Mouse (Mus musculus) heart, adult 2 months (tissue): ENCODE data around the gene Bdnf. TPM values are rescaled to one million over a fixed set of nuclear protein-coding genes. Genes with fewer than 3 reads are reported as not detected.

Experiments
- DNase-seq, 2 experiments: peaks; one replicate each; pipeline ENCODE4 v3.0.0; 2021
- H3K27ac ChIP-seq: fragments of 200-600 bp; 2 replicates; pipeline ENCODE4 v1.8.1; 2022
- H3K27me3 ChIP-seq: fragments of 200-500 bp; 2 replicates; pipeline ENCODE4 v1.6.1; 2012; ENCODE audit warnings: mild to moderate bottlenecking, low read length, inconsistent platforms, mixed read lengths; ENCODE audit not compliant: control insufficient read depth, insufficient read depth
- H3K36me3 ChIP-seq: fragments of 200-500 bp; 2 replicates; pipeline ENCODE4 v1.6.1; 2012; ENCODE audit warnings: low read length, inconsistent platforms; ENCODE audit not compliant: control insufficient read depth, insufficient read depth
- H3K4me1 ChIP-seq: fragments of 200-500 bp; 2 replicates; pipeline ENCODE4 v1.6.1; 2011; ENCODE audit warnings: low read length; ENCODE audit not compliant: control insufficient read depth, insufficient read depth
- H3K4me3 ChIP-seq: fragments of 200-600 bp; 2 replicates; pipeline ENCODE4 v1.8.1; 2022
- H3K79me2 ChIP-seq: fragments of 200-500 bp; replicated peaks from 2 replicates; pipeline ENCODE4 v1.6.1; 2012; ENCODE audit warnings: mild to moderate bottlenecking, inconsistent platforms, low read length, moderate library complexity, mixed read lengths; ENCODE audit not compliant: control insufficient read depth, insufficient read depth
- H3K9ac ChIP-seq: fragments of 200-500 bp; 2 replicates; pipeline ENCODE4 v1.6.1; 2012; ENCODE audit warnings: low read depth, mild to moderate bottlenecking, control low read depth, inconsistent platforms, low read length, mixed read lengths
- CTCF ChIP-seq: fragments of 200-600 bp; IDR thresholded peaks from 2 replicates; pipeline ENCODE4 v1.8.1; 2022; ENCODE audit warnings: antibody characterized with exemption, mild to moderate bottlenecking, moderate library complexity
- EP300 ChIP-seq: fragments of 200-500 bp; IDR thresholded peaks from 2 replicates; pipeline ENCODE4 v1.6.1; 2011; ENCODE audit warnings: low read depth, low read length, control low read depth; ENCODE audit not compliant: insufficient read depth
- POLR2A ChIP-seq: fragments of 200-500 bp; IDR thresholded peaks from 2 replicates; pipeline ENCODE4 v1.6.1; 2011; ENCODE audit warnings: mild to moderate bottlenecking, low read depth, low read length, control low read depth; ENCODE audit not compliant: insufficient read depth
- WGBS: fragments of 180-500 bp; shearing (Covaris S2); methylation state at CpG from one replicate; pipeline ENCODE4 v1.1.7; 2018; 5-methylcytosine and 5-hydroxymethylcytosine counted together
- intact Hi-C: fragments of 180-260 bp; cut with DNase I; formaldehyde crosslinking; loops from one replicate; pipeline ENCODE4 v1.15.1; 2025
- long read RNA-seq: library from polyadenylated mRNA; stranded (forward); transcript quantifications from one replicate; pipeline ENCODE4 v2.0.0, GENCODE M21; 2021
- polyA plus RNA-seq: library from polyadenylated mRNA; depleted of rRNA; stranded (reverse); fragments of >200 nt; gene quantifications from 2 replicates; pipeline ENCODE4 v1.2.3, GENCODE M21; 2012; rRNA removed
- total RNA-seq, 2 experiments: library from RNA; stranded (reverse); gene quantifications; 2 replicates each; pipeline ENCODE4 v1.2.3; 2021

Bdnf gene
- 1 to 10 TPM; 3.0 to 7.4 TPM for total RNA-seq
- polyA plus RNA-seq: 1.4 and 1.5 TPM in 2 replicates
- long read RNA-seq: 0 reads

GRCm38 (mm10) chr2:109674532-109674931 is at the start of gene Bdnf:
Gene Bdnf (plus strand): TSS chr2:109674700.
- Histone ChIP-seq H3K4me1 (no peaks in the 10 kb centered on the region), H3K27me3 (peaks cover 12% of the 10 kb centered on the region), H3K9ac (no peak within 1 kb of the TSS), H3K4me3 (no peak within 1 kb of the TSS), H3K36me3 (no peaks in the 10 kb centered on the region), H3K27ac (no peak within 1 kb of the TSS), H3K79me2 (no peaks in the 10 kb centered on the region)
- intact Hi-C loops: no loop called here
- TF ChIP-seq CTCF (no peak), EP300 (no peak), POLR2A (no peak)
- no peak for DNase-seq
- 4% methylated on average over 15 of the region's 15 CpGs for WGBS

DNA sequence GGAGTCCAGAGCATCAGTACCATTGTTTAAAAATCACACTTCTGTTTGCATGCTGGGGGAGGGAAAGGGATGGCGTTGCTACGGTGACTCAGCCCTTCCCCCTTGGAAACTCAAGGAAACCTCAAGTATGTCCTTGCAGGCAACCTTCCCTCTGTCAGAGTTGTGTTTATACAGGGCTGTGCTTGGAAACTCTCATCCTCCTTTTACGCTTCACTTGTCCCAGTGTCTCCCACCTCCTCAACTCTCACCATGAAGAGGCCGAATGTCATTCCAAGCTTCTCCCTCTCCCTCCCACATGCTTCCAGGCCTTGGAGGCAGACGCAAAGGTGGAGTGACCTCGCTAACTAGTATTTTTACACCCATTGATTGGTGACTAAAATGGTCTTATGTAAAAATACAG is 47.6 kb upstream of the Bdnf start:
- Histone ChIP-seq H3K27ac (no peak overlapping the region), H3K4me3 (no peak overlapping the region), H3K9ac (no peak overlapping the region), H3K27me3 (no peaks in the 10 kb centered on the region), H3K4me1 (no peaks in the 10 kb centered on the region), H3K79me2 (no peaks in the 10 kb centered on the region), H3K36me3 (no peaks in the 10 kb centered on the region)
- DNase-seq: no peak
- intact Hi-C loops: no loop called here
- 69% methylated on average over 6 of the region's 6 CpGs for WGBS
- TF ChIP-seq CTCF: no peak
- TF ChIP-seq POLR2A: no peak
- no peak for TF ChIP-seq EP300

GRCm38 (mm10) chr2:109673509-109674455 is 718 bp upstream of the Bdnf start:
- 2% methylated on average over 48 of the region's 48 CpGs for WGBS
- Histone ChIP-seq H3K4me3 (no peak overlapping the region), H3K36me3 (no peaks in the 10 kb centered on the region), H3K9ac (no peak overlapping the region), H3K4me1 (no peaks in the 10 kb centered on the region), H3K27me3 (peaks cover 12% of the 10 kb centered on the region), H3K27ac (no peak overlapping the region), H3K79me2 (no peaks in the 10 kb centered on the region)
- intact Hi-C loops: no loop called here
- no peak for DNase-seq
- TF ChIP-seq CTCF (no peak), POLR2A (no peak), EP300 (no peak)

GRCm38 (mm10) chr2:109675051-109675450 is 551 bp downstream of the Bdnf start:
- Histone ChIP-seq H3K4me3 (no peak overlapping the region), H3K27ac (no peak overlapping the region), H3K79me2 (no peaks in the 10 kb centered on the region), H3K27me3 (peaks cover 12% of the 10 kb centered on the region), H3K9ac (no peak overlapping the region), H3K36me3 (no peaks in the 10 kb centered on the region), H3K4me1 (no peaks in the 10 kb centered on the region)
- no peak for TF ChIP-seq POLR2A
- TF ChIP-seq CTCF: no peak
- WGBS: 14% methylated on average over 11 of the region's 11 CpGs
- DNase-seq: no peak
- intact Hi-C loops: no loop called here

- Histone ChIP-seq H3K4me3 (no peak overlapping the region), H3K4me1 (no peaks in the 10 kb centered on the region), H3K36me3 (no peaks in the 10 kb centered on the region), H3K27ac (no peak overlapping the region), H3K9ac (no peak overlapping the region), H3K27me3 (peaks cover 12% of the 10 kb centered on the region), H3K79me2 (no peaks in the 10 kb centered on the region)
- 2% methylated on average over 29 of the region's 29 CpGs for WGBS
- intact Hi-C loops: no loop called here
- TF ChIP-seq CTCF (no peak), EP300 (no peak), POLR2A (no peak)
- DNase-seq: peak; percentile 15 to 44
These were observed 1.6 kb downstream of the Bdnf start for GRCm38 (mm10) chr2:109675973-109676617.

- H3K27ac ChIP-seq: no peak overlapping the region
- H3K4me1 ChIP-seq: no peaks in the 10 kb centered on the region
- peaks cover 12% of the 10 kb centered on the region for H3K27me3 ChIP-seq
- intact Hi-C loops: no loop called here
- TF ChIP-seq CTCF: no peak
- TF ChIP-seq POLR2A: no peak
- TF ChIP-seq EP300: no peak
- H3K36me3 ChIP-seq: no peaks in the 10 kb centered on the region
- no peak overlapping the region for H3K4me3 ChIP-seq
- no peak overlapping the region for H3K9ac ChIP-seq
- no peaks in the 10 kb centered on the region for H3K79me2 ChIP-seq
- 7% methylated on average over 5 of the region's 6 CpGs for WGBS
- no peak for DNase-seq
These were observed 2.1 kb downstream of the Bdnf start for GRCm38 (mm10) chr2:109676618-109676974.
